Mouse (Mus musculus) liver, postnatal 0 days (tissue): ENCODE measurements around the gene Hspd1. TPM values are rescaled to one million over a fixed set of nuclear protein-coding genes. Genes with fewer than 3 reads are reported as not detected.

Source experiments
- ATAC-seq: fragments of 200-750 bp; cut with Nextera tagmentation; 2 replicates; pipeline ENCODE4 v1.8.0; 2017; ENCODE audit warnings: mild to moderate bottlenecking, moderate library complexity
- DNase-seq: peaks from one replicate; pipeline ENCODE4 v3.0.0-alpha.2; 2016
- H3K27ac ChIP-seq: fragments of 300-500 bp; sonication (generic); 2 replicates; pipeline ENCODE4 v1.5.1; 2014; ENCODE audit warnings: antibody characterized with exemption, moderate library complexity, mild to moderate bottlenecking, low read depth
- H3K27me3 ChIP-seq: fragments of 300-500 bp; sonication (generic); 2 replicates; pipeline ENCODE4 v1.6.1; 2014; ENCODE audit warnings: low read length, control low read depth, mixed read lengths; ENCODE audit not compliant: insufficient read depth
- H3K36me3 ChIP-seq: fragments of 300-500 bp; sonication (generic); replicated peaks from 2 replicates; pipeline ENCODE4 v1.6.1; 2014; ENCODE audit warnings: mild to moderate bottlenecking, control low read depth, low read length, moderate library complexity, mixed read lengths; ENCODE audit not compliant: insufficient read depth
- H3K4me1 ChIP-seq: fragments of 300-500 bp; sonication (generic); 2 replicates; pipeline ENCODE4 v1.6.1; 2014; ENCODE audit warnings: antibody characterized with exemption, mild to moderate bottlenecking, control low read depth; ENCODE audit not compliant: insufficient read depth
- H3K4me2 ChIP-seq: fragments of 300-500 bp; sonication (generic); 2 replicates; pipeline ENCODE4 v1.6.1; 2014; ENCODE audit warnings: low read depth, mild to moderate bottlenecking, low read length, moderate library complexity, mixed read lengths
- H3K4me3 ChIP-seq: fragments of 300-500 bp; sonication (generic); 2 replicates; pipeline ENCODE4 v1.5.1; 2014; ENCODE audit warnings: low read depth, low read length
- H3K9ac ChIP-seq: fragments of 300-500 bp; sonication (generic); replicated peaks from 2 replicates; pipeline ENCODE4 v1.6.1; 2014; ENCODE audit warnings: mild to moderate bottlenecking, moderate library complexity
- H3K9me3 ChIP-seq: fragments of 300-500 bp; sonication (generic); 2 replicates; pipeline ENCODE4 v1.6.1; 2016; ENCODE audit warnings: mild to moderate bottlenecking, control low read depth, low read length, mixed read lengths
- CTCF ChIP-seq: sonication (generic); IDR thresholded peaks from 2 replicates; pipeline ENCODE4 v1.5.1; 2016; ENCODE audit warnings: antibody characterized with exemption, low read depth
- EP300 ChIP-seq: IDR thresholded peaks from 2 replicates; pipeline ENCODE4 v1.6.1; 2016; ENCODE audit warnings: antibody characterized with exemption, low read depth, mild to moderate bottlenecking
- WGBS: fragments of 180-500 bp; shearing (Covaris S2); extraction: QIAGEN DNeasy Blood & Tissue Kit; methylation state at CpG from one replicate; pipeline ENCODE4 v1.1.7; 2014; ENCODE audit not compliant: insufficient replicate concordance; 5-methylcytosine and 5-hydroxymethylcytosine counted together
- polyA plus RNA-seq: library from polyadenylated mRNA; unstranded; fragments of >200 nt; fragmentation: Nextera tagmentation; extraction: Ambion mirVana; gene quantifications from 2 replicates; pipeline ENCODE4 v1.2.1, GENCODE M21; 2015

The Hspd1 gene
- polyA plus RNA-seq, 1 experiment from 2014 or later = 295 TPM

GRCm38 (mm10) chr1:55039944-55040343, 48.1 kb downstream of the Hspd1 start:
- Histone ChIP-seq H3K9me3 (peaks cover 8% of the 10 kb centered on the region), H3K4me1 (no peaks in the 10 kb centered on the region), H3K4me3 (no peak overlapping the region), H3K36me3 (no peaks in the 10 kb centered on the region), H3K9ac (no peak overlapping the region), H3K27me3 (no peaks in the 10 kb centered on the region), H3K4me2 (no peak overlapping the region), H3K27ac (no peak overlapping the region)
- TF ChIP-seq EP300 = no peak
- TF ChIP-seq CTCF = no peak
- 87% methylated on average over 1 of the region's 1 CpGs for WGBS
- ATAC-seq (no peak), DNase-seq (no peak)

- no peak for DNase-seq
- H3K9ac ChIP-seq = no peak overlapping the region
- H3K36me3 ChIP-seq = no peaks in the 10 kb centered on the region
- H3K4me1 ChIP-seq = peaks cover 11% of the 10 kb centered on the region
- H3K27me3 ChIP-seq = no peaks in the 10 kb centered on the region
- H3K4me2 ChIP-seq = no peak overlapping the region
- TF ChIP-seq CTCF = no peak
- TF ChIP-seq EP300 = 0 out of 2 replicates have a peak, but pooled peaks have one; percentile 27
- no peak overlapping the region for H3K4me3 ChIP-seq
- no peaks in the 10 kb centered on the region for H3K9me3 ChIP-seq
- no peak for ATAC-seq
- H3K27ac ChIP-seq = no peak overlapping the region
Observed at GRCm38 (mm10) chr1:55031026-55031779, 56.8 kb downstream of the Hspd1 start.

- H3K4me3 ChIP-seq = peak overlapping the region; percentile 28
- peak overlapping the region; percentile 54; the same call in 1 of the 2 replicates for H3K9ac ChIP-seq
- 48% methylated on average over 4 of the region's 4 CpGs for WGBS
- no peaks in the 10 kb centered on the region for H3K27me3 ChIP-seq
- peak overlapping the region; percentile 99 for H3K27ac ChIP-seq
- no peaks in the 10 kb centered on the region for H3K9me3 ChIP-seq
- peaks cover 18% of the 10 kb centered on the region for H3K4me1 ChIP-seq
- ATAC-seq (no peak), DNase-seq (no peak)
- no peak for TF ChIP-seq CTCF
- TF ChIP-seq EP300 = no peak
- H3K36me3 ChIP-seq = no peaks in the 10 kb centered on the region
- peak overlapping the region; percentile 68 for H3K4me2 ChIP-seq
Observed at GRCm38 (mm10) chr1:55029446-55029845, 58.6 kb downstream of the Hspd1 start.

- Histone ChIP-seq H3K9ac (peak overlapping the region; percentile 54; the same call in 1 of the 2 replicates), H3K36me3 (no peaks in the 10 kb centered on the region), H3K9me3 (no peaks in the 10 kb centered on the region), H3K27ac (peak overlapping the region; percentile 99), H3K4me2 (peak overlapping the region; percentile 68), H3K4me1 (peaks cover 24% of the 10 kb centered on the region), H3K4me3 (peak overlapping the region; percentile 28), H3K27me3 (no peaks in the 10 kb centered on the region)
- no peak for TF ChIP-seq CTCF
- 0 out of 2 replicates have a peak, but pooled peaks have one; percentile 13 for TF ChIP-seq EP300
- no peak for ATAC-seq
- peak; percentile 31 for DNase-seq
- 34% methylated on average over 11 of the region's 11 CpGs for WGBS
Observed at GRCm38 (mm10) chr1:55028512-55029249, 59.4 kb downstream of the Hspd1 start.

GRCm38 (mm10) chr1:55027966-55028365, 60.1 kb downstream of the Hspd1 start:
- Histone ChIP-seq H3K27me3 (no peaks in the 10 kb centered on the region), H3K9me3 (no peaks in the 10 kb centered on the region), H3K4me3 (peak overlapping the region; percentile 96), H3K9ac (no peak overlapping the region; the same call in 1 of the 2 replicates), H3K36me3 (no peaks in the 10 kb centered on the region), H3K4me2 (peak overlapping the region; percentile 79), H3K4me1 (peaks cover 31% of the 10 kb centered on the region), H3K27ac (peak overlapping the region; percentile 99)
- DNase-seq = no peak
- ATAC-seq = no peak
- TF ChIP-seq EP300 = no peak
- no peak for TF ChIP-seq CTCF
- WGBS = 74% methylated on average over 1 of the region's 1 CpGs

Other genes with a start within 250 kb of the Hspd1 start
- 4.0 and 4.7 TPM in 2 replicates for gene Ankrd44, start 161.9 kb downstream of the Hspd1 start, polyA plus RNA-seq
- 101 and 117 TPM in 2 replicates for gene Sf3b1, start 60.8 kb downstream of the Hspd1 start, polyA plus RNA-seq
- 20.6 and 24.4 TPM in 2 replicates for gene Coq10b, start 35.5 kb downstream of the Hspd1 start, polyA plus RNA-seq
- 513 and 558 TPM in 2 replicates for gene Hspe1, start 111 bp downstream of the Hspd1 start, polyA plus RNA-seq
- 40.1 and 42.2 TPM in 2 replicates for gene Mob4, start 43.0 kb upstream of the Hspd1 start, polyA plus RNA-seq
- 0.41 and 0.52 TPM in 2 replicates for gene Rftn2, start 138.5 kb upstream of the Hspd1 start, polyA plus RNA-seq
- 1.2 TPM in 2 replicates for gene Mars2, start 148.9 kb upstream of the Hspd1 start, polyA plus RNA-seq